Mouse (Mus musculus): ENCODE measurements at regions not wholly inside any gene's neighbourhood (a gene's known extent, or its start where the extent isn't known, plus 50 kb on each side); places are given as distances from the start of the nearest gene placed in this dataset.

DNA sequence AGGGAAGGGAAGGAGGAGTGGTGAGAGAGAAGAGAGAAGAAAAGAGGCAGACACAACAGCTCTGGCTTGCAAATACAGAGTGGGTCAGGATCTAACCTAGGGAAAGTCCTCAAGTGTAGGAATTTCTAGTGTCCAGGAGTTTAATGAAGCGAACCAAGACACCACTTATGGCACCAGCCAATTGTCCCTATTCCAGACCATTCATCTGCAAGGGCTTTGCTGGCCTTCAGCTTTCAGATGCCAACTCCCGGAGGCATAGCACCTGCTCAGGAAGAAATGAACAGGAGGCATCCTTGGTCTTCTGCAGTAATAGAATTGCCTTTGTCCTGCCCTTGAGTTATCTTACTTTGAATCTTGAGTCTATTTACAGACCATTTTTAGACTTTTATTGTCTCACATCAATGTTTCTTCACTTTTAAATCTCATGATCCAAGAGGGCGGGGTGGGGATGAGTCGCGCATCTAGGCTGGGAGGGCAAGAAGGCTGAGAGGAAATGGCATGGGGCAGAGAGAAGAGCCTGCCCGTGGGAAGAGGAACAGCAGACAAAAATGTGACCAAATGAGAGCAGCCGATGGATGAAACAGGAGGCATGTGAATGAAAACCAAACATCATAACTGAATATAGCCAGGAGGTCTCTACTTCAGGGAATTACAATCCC lies 190.1 kb upstream of the Hmga2 start:
- no peak for DNase-seq (ENCODE audit: low read depth, low spot score)

DNA sequence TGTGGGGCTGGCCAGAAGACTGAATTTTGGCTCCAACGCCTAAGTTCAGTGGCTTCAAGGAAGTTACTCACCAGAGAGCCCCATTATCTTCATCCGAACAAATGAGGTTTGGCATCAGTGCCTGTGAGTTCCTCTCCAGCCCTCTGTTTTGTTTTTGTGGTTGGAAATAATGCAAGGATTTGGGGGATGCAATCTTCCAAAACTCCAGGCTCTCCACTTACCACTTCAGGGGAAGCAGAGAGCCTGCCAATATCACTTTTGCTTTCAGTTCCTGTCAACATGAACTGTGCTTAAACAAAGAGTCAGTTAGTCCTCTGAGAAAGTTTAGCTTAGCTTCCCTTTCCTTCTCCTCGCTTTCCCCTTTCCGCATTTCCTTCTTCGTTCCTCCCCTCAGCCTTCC lies 189.4 kb upstream of the Hmga2 start:
- no peak for DNase-seq (ENCODE audit: low read depth, low spot score)

DNA sequence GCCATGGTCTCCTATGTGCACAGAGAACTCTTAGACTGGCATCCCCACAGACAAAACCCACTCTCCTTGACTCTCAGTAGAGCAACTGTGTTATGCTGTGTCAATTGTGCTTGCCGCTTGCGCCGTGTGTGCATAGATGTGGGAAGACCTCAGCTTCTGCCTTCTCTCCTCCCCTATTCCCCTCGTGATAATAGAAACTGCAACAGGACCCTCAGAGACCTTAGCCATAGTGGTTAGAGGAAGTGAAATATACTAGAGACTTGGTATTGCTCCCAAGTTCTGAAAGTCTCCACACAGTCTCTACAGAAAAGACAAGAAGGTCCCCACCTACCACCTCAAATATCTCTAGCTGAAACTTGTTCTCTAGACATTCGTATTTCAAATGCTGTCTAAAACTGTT lies 188.2 kb upstream of the Hmga2 start:
- DNase-seq (ENCODE audit: low read depth, low spot score) = no peak

DNA sequence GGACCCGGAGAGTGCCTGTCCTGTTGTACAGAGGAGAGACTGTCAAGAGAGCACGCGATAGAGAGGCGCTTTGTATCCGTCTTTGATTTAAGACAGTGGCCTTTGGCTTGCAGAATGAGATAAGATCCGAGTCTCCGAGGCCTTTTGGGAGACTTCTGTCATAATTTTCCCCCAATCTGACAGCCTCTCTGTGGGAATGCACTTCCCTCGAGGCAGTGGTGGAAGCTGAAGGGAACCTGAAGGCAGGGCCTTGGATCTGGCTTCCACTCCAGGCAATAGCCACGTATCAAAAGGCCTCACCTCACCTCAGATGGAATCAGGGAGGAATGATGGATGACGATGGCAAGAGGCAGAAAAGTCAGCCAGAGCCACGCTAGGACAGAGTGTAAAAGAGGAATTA lies 187.1 kb upstream of the Hmga2 start:
- DNase-seq (ENCODE audit: low read depth, low spot score) = no peak

DNA sequence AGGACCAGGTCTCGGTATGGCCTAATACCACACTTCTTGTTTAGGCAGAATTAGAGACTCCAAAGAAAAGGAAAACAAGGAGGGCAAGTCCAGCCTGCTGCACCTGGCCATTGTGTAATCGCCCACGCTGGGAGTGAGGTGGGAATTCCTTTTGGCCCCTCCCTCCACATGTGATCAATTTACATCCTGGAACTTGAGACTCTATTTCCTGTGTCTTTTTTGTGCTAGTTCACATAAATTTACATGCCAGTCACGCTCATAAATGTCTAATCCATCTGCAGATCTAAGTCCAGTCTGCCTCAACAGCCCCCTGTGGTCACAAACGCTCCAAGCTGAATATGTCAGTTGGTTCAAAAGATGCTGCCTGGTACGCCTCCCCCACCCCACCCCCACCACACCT lies 184.2 kb upstream of the Hmga2 start:
- DNase-seq (ENCODE audit: low read depth, low spot score) = no peak

DNA sequence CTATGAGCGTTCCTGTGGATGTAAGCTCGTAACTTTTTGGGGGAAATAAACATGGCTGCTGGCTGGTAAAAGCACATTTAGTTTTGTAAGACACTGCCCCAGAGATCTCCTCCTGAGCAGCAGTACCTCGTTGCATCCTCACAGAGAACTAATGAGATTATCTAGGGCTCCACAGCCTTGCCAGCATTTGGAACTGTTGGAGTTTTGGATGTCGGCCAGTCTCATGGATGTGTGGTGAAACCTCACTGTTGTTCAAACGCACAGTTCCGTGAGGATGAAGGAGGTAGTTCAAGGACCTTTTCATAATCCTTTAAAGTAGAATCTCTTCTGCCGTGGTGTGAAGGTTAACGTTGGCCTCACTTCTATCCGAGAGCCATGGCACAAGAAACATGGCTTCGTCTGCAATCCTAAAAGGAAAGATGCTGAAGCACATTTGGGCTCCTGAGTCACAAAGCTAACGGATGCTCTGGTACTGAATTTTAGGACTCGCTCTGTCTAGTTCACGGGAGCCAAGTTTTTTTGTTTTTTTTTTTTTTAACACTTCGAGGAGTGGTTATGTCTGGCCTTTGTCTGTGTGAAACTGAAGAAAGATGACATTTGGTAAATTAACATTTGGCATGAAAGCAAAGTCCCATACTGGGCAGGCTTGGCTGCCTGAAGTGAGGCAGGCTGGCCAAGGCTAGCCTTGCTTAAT lies 179.1 kb upstream of the Hmga2 start:
- DNase-seq (ENCODE audit: low read depth, low spot score) = no peak

DNA sequence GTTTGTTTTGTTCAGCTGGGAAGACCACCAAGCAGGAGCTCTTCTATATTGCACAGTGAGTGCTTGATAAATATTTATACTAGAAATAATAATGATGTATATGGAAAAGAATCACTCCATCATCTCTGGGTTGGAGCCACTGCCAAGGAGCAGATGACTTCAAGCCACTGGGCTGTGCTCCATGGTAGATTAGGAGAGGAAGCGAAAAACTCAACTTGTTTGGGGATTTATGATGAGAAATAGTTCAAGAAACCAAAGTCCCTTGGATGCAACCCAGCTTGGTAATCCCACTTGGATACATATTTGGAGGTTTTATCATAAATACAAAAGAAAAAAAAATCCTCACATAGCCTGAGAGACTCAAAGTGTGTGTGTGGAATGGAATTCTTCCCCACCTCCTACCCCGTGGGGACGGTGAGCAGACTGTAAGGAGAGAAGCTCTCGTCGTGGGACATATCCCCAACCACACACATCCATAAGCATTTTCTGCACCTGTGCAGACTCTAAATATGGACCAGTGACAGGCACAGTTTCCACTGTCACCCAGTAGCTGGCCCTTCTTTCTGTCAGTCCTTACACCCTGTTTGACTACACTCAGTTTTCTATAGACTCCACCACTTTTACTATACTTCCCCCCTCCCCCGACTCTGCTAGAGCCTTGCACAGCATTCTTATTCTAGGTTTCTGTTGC lies 176.4 kb upstream of the Hmga2 start:
- no peak for DNase-seq (ENCODE audit: low read depth, low spot score)

DNA sequence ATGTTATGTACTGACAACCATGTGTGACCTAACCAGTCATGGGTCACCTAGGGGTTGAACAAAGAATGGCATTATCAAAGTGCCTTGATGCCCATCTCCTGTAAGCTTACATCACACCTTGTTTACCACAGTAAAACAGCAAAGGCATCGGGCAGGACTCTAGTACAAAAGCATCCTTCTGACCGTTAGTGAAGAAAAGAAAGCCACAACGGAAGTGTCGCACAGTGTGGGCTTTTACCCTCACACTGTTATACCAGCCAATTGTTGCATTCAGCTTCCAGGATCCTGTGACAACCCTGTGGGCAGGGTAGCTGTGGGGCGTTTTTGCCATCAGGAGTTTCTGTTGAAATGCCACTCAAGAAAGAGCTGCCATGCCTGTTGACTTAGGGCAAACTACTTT lies 175.6 kb upstream of the Hmga2 start:
- no peak for DNase-seq (ENCODE audit: low read depth, low spot score)

DNA sequence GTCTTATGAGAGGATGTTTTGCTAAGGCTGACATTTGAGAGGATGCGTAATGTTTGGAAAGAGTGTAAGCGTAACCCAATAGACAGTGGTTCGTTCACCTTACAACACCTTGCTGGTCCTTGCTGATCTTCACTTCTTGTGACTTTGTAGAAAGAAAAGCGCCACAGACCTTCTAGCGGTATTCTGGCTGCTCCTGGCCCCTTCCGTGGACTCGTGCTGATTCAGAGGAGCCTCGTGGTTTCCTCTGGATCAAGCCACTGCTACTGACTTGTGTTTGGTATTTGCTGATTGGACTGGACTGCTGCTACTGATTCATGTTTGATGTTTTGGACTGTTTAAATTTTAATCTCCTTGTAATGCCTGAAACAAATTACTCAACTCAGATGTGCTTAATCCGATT lies 174.1 kb upstream of the Hmga2 start:
- DNase-seq (ENCODE audit: low read depth, low spot score) = no peak

DNA sequence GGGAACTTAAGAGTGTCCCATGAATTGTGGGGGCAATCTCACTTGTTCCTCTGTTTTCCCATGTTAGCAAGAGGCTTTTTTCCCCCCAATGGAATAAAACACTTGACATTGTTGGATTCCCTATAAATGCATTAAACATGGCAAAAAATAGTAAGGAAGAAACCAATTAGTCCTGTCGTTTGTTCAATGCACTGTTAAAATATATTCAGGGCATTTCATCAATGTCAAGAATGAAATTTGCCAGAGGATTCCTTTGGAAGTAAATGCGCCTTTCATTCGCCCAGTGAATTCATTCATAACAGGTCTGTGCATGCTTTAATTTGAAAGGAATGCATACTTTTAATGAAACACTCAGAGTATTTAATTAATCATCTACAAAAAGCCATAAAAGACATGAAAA lies 172.5 kb upstream of the Hmga2 start:
- DNase-seq (ENCODE audit: low read depth, low spot score) = no peak

DNA sequence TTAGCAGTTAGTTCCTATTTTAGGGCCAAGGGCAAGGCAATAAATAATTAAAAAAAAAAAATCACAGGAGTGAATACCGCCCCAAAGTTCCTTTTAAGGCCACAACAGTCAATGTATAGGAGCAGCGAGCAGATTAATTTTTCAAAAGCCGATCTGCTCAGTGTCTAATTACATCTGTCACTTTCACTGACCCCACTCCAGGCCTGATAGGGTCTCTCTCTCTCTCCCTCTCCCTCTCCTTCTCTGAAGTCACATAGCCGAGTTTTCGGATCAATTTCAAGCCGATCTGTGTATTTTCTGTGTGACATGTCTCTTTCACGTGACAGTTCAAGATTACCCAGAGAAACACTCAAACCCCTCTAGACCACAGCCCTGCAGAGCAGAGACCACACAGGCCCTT lies 171.8 kb upstream of the Hmga2 start:
- DNase-seq (ENCODE audit: low read depth, low spot score) = no peak

DNA sequence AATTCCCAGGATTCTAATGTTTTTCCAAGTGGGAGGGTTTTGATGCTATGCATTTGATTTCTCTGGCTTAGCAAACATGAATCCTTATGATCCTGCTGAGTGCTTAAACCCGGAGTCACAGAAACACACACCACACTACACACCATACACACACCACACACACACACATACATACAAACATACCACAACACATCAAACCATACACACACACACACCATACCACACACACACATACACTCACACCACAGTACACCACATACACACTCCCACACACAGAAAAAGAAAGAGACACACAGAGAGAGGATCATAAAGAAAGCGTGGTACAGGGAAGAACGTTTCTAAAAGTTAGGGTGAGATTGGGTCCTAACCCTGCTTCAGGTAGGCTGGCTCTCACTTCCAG lies 171.1 kb upstream of the Hmga2 start:
- DNase-seq (ENCODE audit: low read depth, low spot score) = no peak

DNA sequence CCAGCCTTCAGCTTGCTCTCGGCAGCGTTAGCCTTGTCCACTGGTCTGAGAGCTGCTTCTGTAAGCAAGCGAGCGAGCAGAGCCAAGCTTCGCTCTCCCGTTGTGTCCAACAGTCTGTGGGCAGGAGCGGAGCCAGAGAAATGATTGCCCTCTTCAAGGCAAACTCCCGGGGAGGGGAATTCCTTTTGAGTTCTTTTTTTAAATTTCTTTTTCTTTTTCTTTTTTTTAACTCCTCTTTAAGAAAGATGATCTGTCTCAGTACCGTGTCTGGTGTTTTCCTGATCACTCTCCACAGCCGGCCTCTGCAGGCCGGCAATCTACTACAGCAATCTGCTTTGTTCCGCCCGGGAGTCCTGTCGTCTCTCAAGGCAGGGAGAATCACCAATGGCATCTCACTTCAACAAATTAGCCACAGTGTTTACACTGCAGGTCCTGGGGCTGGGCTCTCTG lies 170.6 kb upstream of the Hmga2 start:
- no peak for DNase-seq (ENCODE audit: low read depth, low spot score)

DNA sequence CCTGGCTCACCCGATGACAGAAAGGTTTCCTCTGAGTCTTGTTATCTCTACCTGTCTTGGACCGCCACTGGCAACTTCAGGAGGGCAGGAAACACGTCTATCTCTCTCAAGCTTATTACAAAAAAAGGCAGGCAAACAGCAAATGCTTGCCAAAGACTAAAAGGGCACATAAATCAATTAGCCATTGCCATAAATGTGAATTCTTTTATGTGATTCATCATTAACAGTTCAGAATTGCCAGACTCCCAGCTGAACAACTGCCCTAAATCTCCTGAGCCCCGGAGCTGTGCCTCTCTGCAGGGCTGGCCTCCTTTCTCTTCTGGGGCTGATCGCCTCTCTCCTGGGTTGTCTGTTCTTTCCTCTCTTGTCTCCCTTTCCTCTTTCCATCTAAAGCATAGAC lies 164.6 kb upstream of the Hmga2 start:
- DNase-seq (ENCODE audit: low read depth, low spot score) = no peak

DNA sequence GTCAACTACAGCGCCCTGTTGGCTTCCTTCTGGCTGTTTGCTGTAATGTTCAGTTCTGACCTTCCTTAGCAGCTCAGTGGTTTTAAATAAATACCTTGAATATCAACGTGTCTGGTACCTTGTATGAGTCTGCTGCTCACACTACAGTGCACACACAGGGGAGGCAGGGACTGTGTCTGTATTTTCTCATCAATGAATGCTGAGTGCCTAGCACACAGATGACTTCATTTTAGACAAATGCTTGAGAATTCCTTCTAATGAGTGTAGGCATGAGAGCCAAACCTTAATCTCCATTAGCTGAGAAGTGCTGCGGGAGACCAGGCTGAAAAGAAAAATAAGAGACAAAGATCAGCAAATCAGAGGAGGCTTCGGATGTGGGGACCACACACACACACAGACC lies 162.0 kb upstream of the Hmga2 start:
- no peak for DNase-seq (ENCODE audit: low read depth, low spot score)

DNA sequence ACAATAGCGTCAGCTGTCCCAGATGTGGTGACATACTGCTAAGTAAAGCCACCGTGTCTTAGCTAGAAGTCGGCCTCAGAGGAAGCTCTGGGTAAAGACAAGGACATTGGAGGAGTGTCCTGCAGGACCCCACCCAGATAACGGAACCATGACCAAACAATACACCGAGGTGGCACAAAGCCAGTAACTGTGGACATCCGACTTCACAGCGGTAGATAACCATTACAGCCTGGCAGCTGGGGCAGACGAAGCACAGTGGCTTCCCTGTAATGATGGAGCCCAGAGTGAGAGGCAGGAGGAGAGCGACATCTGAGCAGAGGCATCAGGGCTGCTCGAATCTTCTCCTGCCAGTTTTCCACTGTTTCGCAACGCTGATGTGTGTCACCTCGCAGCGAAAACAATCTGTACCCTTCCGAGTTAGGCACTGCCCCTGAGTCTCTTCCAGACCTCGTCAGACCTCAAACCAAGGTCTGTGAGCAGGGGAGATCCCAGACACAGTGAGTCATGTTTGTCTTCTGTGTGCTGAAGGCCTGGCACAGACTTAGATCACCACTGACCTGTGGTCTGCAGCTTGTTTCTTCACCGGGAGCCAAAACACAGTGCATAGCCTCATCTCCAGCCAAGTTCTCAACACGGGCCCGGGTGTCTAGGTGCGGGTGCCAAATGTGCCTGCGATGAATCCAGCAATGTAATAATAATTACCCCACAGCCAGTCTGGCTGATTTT lies 159.7 kb upstream of the Hmga2 start:
- DNase-seq (ENCODE audit: low read depth, low spot score) = no peak

DNA sequence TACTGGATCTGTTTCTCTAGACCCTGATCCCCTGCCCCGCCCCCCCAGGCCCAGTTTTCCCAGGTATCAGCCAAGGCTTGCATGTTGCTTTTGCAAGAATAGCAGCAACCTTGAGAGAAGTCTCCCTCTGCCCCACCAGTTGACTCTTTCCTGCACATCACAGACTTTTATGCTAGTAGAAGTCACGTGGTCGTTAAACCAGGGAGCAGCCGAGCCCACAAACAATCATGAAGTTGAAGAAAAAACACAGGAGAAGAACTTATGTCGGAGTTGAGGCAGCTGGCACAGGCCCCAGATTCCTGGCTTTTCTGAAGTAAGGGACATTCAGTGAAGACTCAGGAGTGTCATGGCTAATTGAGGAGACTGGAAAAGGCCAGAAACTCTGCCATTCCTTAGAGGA lies 158.9 kb upstream of the Hmga2 start:
- DNase-seq (ENCODE audit: low read depth, low spot score) = no peak

DNA sequence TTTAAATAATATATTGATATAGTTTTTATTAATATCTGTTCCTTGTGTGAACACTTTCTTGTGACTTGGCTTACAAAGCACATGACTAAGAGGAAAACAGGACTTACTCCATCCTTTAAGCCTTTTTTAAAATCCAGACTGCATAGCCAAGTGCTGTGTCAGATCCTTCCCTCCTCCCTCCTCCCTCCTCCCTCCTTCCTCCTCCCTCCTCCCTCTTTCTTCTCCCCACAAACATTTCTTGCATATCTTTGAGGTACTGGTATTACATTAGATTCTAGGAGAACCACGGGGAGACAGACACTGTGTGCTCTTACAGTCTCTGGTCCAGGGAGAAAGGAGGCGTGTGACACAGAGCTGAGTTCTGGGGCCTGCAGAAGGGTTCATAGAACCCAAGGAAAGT lies 155.8 kb upstream of the Hmga2 start:
- DNase-seq (ENCODE audit: low read depth, low spot score) = no peak

DNA sequence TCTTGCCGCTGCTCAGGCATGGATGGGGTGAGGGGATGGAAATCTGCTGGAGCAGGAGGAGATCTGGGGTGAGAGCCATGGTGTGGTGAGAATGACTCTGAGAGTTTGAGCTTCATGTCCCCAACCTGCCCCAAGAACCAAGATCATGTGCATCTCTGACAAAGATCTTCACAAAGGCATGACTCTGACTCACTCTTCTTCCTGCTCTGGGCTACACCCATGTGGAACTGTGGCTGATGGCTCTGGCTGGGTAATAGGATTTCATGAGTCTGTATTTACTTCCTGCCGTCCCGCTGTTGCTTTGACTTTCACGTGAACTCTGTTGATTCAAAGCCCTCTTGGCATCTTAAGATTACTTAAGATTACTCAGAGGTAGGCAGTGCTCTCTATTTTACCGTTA lies 151.8 kb upstream of the Hmga2 start:
- peak; percentile 33 for DNase-seq (ENCODE audit: low read depth, low spot score)

DNA sequence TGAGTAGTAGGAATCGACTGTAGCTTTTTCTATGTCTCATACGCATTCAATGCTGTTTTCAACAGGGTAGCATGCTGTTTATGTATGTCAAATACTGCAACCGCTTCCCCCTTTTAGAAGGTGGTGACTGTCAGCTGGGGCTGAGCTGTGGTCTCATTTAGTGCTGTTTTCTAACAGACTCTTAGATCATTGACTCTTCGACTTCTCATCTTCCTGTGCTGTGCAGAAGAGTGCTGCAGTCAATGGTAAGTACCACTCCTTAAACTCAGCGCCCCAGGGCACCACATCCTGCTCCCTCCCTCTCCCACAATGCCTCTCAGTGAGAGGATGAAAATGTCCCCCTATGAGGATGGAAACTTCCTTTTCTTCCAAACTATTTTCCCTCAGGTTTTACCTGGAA lies 149.2 kb upstream of the Hmga2 start:
- DNase-seq (ENCODE audit: low read depth, low spot score) = peak; percentile 19

DNA sequence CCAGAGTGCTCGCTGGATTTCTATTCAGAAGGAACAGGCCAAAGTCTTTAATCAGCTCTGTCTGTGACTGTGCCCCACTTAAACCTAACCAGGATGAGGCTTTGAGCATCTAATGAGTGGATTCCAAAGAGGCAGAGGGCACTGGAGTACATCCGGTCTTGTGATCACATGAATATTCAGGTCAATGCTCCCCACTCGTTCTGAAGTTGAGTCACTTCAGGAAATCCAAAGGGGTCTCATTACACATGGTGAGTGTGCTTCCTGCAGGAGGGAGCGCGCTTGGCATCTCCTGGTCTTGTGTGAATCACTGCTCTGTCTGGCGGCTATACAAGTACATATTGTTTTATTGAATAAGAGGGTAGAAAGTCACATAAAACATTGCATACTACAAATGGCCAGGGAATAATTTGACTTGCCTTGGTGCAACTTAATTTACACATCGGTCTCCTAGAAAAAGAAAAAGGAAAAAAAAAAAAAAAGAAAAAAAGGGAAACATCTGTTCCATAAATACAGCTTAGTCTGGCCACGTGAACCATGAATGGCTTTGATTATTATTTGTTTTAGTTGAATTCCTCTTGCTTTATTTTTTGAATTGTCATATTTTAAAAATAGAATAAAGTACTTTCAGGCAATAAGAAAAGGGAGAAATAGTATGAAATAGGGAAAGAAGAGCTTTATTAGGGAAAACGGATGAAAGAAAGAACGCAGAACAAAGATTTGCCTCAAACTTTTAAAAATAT lies 148.1 kb upstream of the Hmga2 start:
- no peak for DNase-seq (ENCODE audit: low read depth, low spot score)

Measured in CD4-positive helper T cell, adult 2 months (primary cell).